Mouse (Mus musculus) myocyte (in vitro differentiated cells): Measurements from ENCODE around the gene Clint1.

Source experiments
- E2F4 ChIP-seq: IDR thresholded peaks from one replicate; pipeline ENCODE4 v1.6.1; 2011; ENCODE audit warnings: mild to moderate bottlenecking, control low read depth, moderate library complexity; ENCODE audit not compliant: insufficient read depth
- MAX ChIP-seq: IDR thresholded peaks from one replicate; pipeline ENCODE4 v1.6.1; 2011; ENCODE audit warnings: low read depth, mild to moderate bottlenecking, control low read depth
- POLR2A ChIP-seq: IDR thresholded peaks from one replicate; pipeline ENCODE4 v1.6.1; 2011; ENCODE audit warnings: low read depth, mild to moderate bottlenecking, control low read depth, moderate library complexity; ENCODE audit not compliant: insufficient read length
- SRF ChIP-seq: IDR thresholded peaks from one replicate; pipeline ENCODE4 v1.6.1; 2011; ENCODE audit warnings: low read depth; ENCODE audit not compliant: control insufficient read depth, insufficient read length
- TCF12 ChIP-seq: IDR thresholded peaks from one replicate; pipeline ENCODE4 v1.6.1; 2011; ENCODE audit warnings: mild to moderate bottlenecking, control low read depth; ENCODE audit not compliant: poor library complexity, insufficient read depth, severe bottlenecking
- USF1 ChIP-seq: IDR thresholded peaks from one replicate; pipeline ENCODE4 v1.6.1; 2011; ENCODE audit warnings: low read depth, mild to moderate bottlenecking, control low read depth, moderate library complexity

- TF ChIP-seq TCF12 (no peak), POLR2A (no peak), USF1 (no peak), E2F4 (no peak), MAX (no peak), SRF (no peak)
Observed at GRCm38 (mm10) chr11:45861334-45861733, 9.5 kb downstream of the Clint1 start.
